Mouse (Mus musculus) heart, adult 2 months (tissue): ENCODE data around the gene Atp6v1g2.
A peak's percentile ranks its signal among the peaks of the same experiment; 100 is the strongest.

Source experiments
- CTCF ChIP-seq: fragments of 200-600 bp; IDR thresholded peaks from 2 replicates; pipeline ENCODE4 v1.8.1; 2022; ENCODE audit warnings: antibody characterized with exemption, mild to moderate bottlenecking, moderate library complexity
- EP300 ChIP-seq: fragments of 200-500 bp; IDR thresholded peaks from 2 replicates; pipeline ENCODE4 v1.6.1; 2011; ENCODE audit warnings: low read depth, low read length, control low read depth; ENCODE audit not compliant: insufficient read depth
- POLR2A ChIP-seq: fragments of 200-500 bp; IDR thresholded peaks from 2 replicates; pipeline ENCODE4 v1.6.1; 2011; ENCODE audit warnings: mild to moderate bottlenecking, low read depth, low read length, control low read depth; ENCODE audit not compliant: insufficient read depth

GRCm38 (mm10) chr17:35267399-35268086, 34.1 kb downstream of the Atp6v1g2 start:
- TF ChIP-seq CTCF, result no peak
- TF ChIP-seq EP300, result no peak
- TF ChIP-seq POLR2A, result peak; percentile 39; the same call in 1 of the 2 replicates
